In genomic region chr2:148013382-148013781, GRCm38 (mm10) we compare ENCODE assay signal across 29 mouse cellular contexts. TPM values are rescaled to one million over a fixed set of nuclear protein-coding genes. Genes with fewer than 3 reads are reported as not detected.
DNase-seq lines count a peak whose midpoint lies in the region; ATAC-seq and TF ChIP-seq lines count a peak whose summit lies in the region.
"Had no signal": no experiment of that assay in that cellular context is flagged by ENCODE, and none has a peak within 500 bp of the region (broad histone marks: within the 10 kb centered on the region; RNA-seq: fewer than 3 reads in every experiment).

No protein-coding gene starts in this region.

- H3K4me1 ChIP-seq in lung, embryonic 14.5 days (ENCODE audit: insufficient read depth), result peaks cover 6% of the 10 kb centered on the region; the same call in 1 of the 2 replicates
- H3K4me1 ChIP-seq in liver, embryonic 12.5 days, result no peaks in the 10 kb centered on the region
- H3K4me1 ChIP-seq in stomach, postnatal 0 days (replicated peaks; ENCODE audit: control insufficient read depth, insufficient read depth), result no peaks in the 10 kb centered on the region
- H3K4me1 ChIP-seq: heart, embryonic 10.5 days; hindbrain, embryonic 12.5 days; limb, embryonic 10.5 days; limb, embryonic 15.5 days had no signal

- H3K36me3 ChIP-seq in lung, embryonic 14.5 days (ENCODE audit: insufficient read depth), result no peaks in the 10 kb centered on the region
- peaks cover 3% of the 10 kb centered on the region; the same call in 1 of the 2 replicates for H3K36me3 ChIP-seq in liver, embryonic 12.5 days
- no peaks in the 10 kb centered on the region for H3K36me3 ChIP-seq in stomach, postnatal 0 days (ENCODE audit: control insufficient read depth, insufficient read depth, low read length)
- H3K36me3 ChIP-seq: G1E; heart, embryonic 10.5 days; hindbrain, embryonic 12.5 days; limb, embryonic 10.5 days; limb, embryonic 15.5 days had no signal

- no peak overlapping the region for H3K9ac ChIP-seq in lung, embryonic 14.5 days
- no peak overlapping the region for H3K9ac ChIP-seq in liver, embryonic 12.5 days
- H3K9ac ChIP-seq in stomach, postnatal 0 days (ENCODE audit: low read length), result no peak overlapping the region
- H3K9ac ChIP-seq: hindbrain, embryonic 12.5 days; limb, embryonic 15.5 days had no signal

- no peak overlapping the region for H3K4me2 ChIP-seq in lung, embryonic 14.5 days
- H3K4me2 ChIP-seq in liver, embryonic 12.5 days, result no peak overlapping the region
- no peak overlapping the region for H3K4me2 ChIP-seq in stomach, postnatal 0 days (replicated peaks; ENCODE audit: low read depth)
- H3K4me2 ChIP-seq: hindbrain, embryonic 12.5 days; limb, embryonic 15.5 days; midbrain, embryonic 11.5 days had no signal

- DNase-seq in lung, embryonic 14.5 days, result no peak
- DNase-seq in lung, postnatal 36 days, result no peak
- DNase-seq in 416B (ENCODE audit: low read depth), result peak; percentile 8
- DNase-seq in stomach, postnatal 0 days (ENCODE audit: low spot score), result no peak
- no peak for DNase-seq in urinary bladder, postnatal 14 days (ENCODE audit: low spot score)
- no peak for DNase-seq in neural tube, embryonic 10.5 days (ENCODE audit: extremely low spot score, low spot score)
- DNase-seq: adrenal gland, adult 8-10 months; cerebellum, adult 2 months; cerebellum, postnatal 14 days; gastrocnemius, postnatal 10 days; heart, postnatal 36 days; kidney, adult 9 months; kidney, postnatal 10 days; lung, adult 2 months; right cerebral cortex, adult 18-20 months; right cerebral cortex, postnatal 4 days; thymus, postnatal 4 days had no signal

- peak overlapping the region; percentile 30; the same call in 1 of the 2 replicates for H3K27ac ChIP-seq in lung, embryonic 14.5 days (ENCODE audit: low read depth)
- H3K27ac ChIP-seq in liver, embryonic 12.5 days, result no peak overlapping the region
- H3K27ac ChIP-seq in stomach, postnatal 0 days (replicated peaks), result 0 out of 2 replicates have a peak overlapping the region, but pooled peaks have one; percentile 4
- H3K27ac ChIP-seq: heart, embryonic 10.5 days; hindbrain, embryonic 12.5 days; hindbrain, postnatal 0 days; limb, embryonic 10.5 days; limb, embryonic 15.5 days had no signal

- no peak overlapping the region for H3K4me3 ChIP-seq in lung, embryonic 14.5 days (ENCODE audit: low read depth, low read length)
- H3K4me3 ChIP-seq in liver, embryonic 12.5 days, result no peak overlapping the region
- H3K4me3 ChIP-seq in stomach, postnatal 0 days (ENCODE audit: low read depth, low read length), result no peak overlapping the region
- H3K4me3 ChIP-seq: erythroblast, embryonic 14.5 days; heart, embryonic 10.5 days; hindbrain, embryonic 12.5 days; limb, embryonic 10.5 days; limb, embryonic 15.5 days had no signal

- no peak for TF ChIP-seq EP300 in stomach, postnatal 0 days (optimal IDR thresholded peaks at IDR 0.05)

- no peak for TF ChIP-seq CTCF in lung, embryonic 14.5 days (IDR thresholded peaks at IDR 0.05; ENCODE audit: low read depth)
- no peak for TF ChIP-seq CTCF in stomach, postnatal 0 days (IDR thresholded peaks at IDR 0.05; ENCODE audit: low read depth)

- no peaks in the 10 kb centered on the region for H3K9me3 ChIP-seq in lung, embryonic 14.5 days (ENCODE audit: low read depth, low read length)
- no peaks in the 10 kb centered on the region for H3K9me3 ChIP-seq in liver, embryonic 12.5 days (replicated peaks)
- H3K9me3 ChIP-seq in stomach, postnatal 0 days (ENCODE audit: control insufficient read depth, low read length), result no peaks in the 10 kb centered on the region
- H3K9me3 ChIP-seq: heart, embryonic 10.5 days; hindbrain, embryonic 12.5 days; limb, embryonic 10.5 days; limb, embryonic 15.5 days had no signal

- no peaks in the 10 kb centered on the region for H3K27me3 ChIP-seq in lung, embryonic 14.5 days (ENCODE audit: insufficient read depth, low read length)
- no peaks in the 10 kb centered on the region for H3K27me3 ChIP-seq in liver, embryonic 12.5 days (replicated peaks)
- H3K27me3 ChIP-seq in stomach, postnatal 0 days (ENCODE audit: control insufficient read depth, insufficient read depth, low read length), result no peaks in the 10 kb centered on the region

- ATAC-seq in lung, embryonic 14.5 days (ENCODE audit: insufficient read depth), result no peak
- 0 out of 2 replicates have a peak, but pooled peaks have one; percentile 24 for ATAC-seq in liver, embryonic 12.5 days
- ATAC-seq in stomach, postnatal 0 days (ENCODE audit: low FRiP score, low TSS enrichment), result peak; percentile 82
- ATAC-seq: forebrain, embryonic 16.5 days; hindbrain, postnatal 0 days; intestine, postnatal 0 days had no signal

- WGBS in lung, embryonic 14.5 days, result 50% methylated on average over 3 of the region's 3 CpGs
- 34% methylated on average over 3 of the region's 3 CpGs for WGBS in liver, embryonic 12.5 days (ENCODE audit: insufficient replicate concordance)
- 55% methylated on average over 3 of the region's 3 CpGs for WGBS in stomach, postnatal 0 days

RNA-seq across cellular contexts. Expression of gene Foxa2, which starts 33.4 kb away (rescaled TPM):
- polyA plus RNA-seq in lung, embryonic 14.5 days (2014; fragmentation: Nextera tagmentation; extraction: Ambion mirVana), result 41.5 and 43.2 TPM in 2 replicates
- polyA plus RNA-seq in liver, embryonic 12.5 days (2016; fragmentation: Nextera tagmentation; extraction: Ambion mirVana), result 5.0 and 5.4 TPM in 2 replicates
- 11.6 and 12.1 TPM in 2 replicates for polyA plus RNA-seq in stomach, postnatal 0 days (2015; fragmentation: Nextera tagmentation; extraction: Ambion mirVana)
- polyA plus RNA-seq: cerebellum, adult 2 months; cortical plate, adult 2 months; erythroblast, embryonic 14.5 days; forebrain, embryonic 16.5 days; G1E; limb, embryonic 10.5 days had no signal
